In genomic region chr2:155825904-155826629, GRCm38 (mm10) we compare ENCODE assay signal across 8 mouse cellular contexts. TPM values are rescaled to one million over a fixed set of nuclear protein-coding genes. Genes with fewer than 3 reads are reported as not detected.
DNase-seq lines count a peak whose midpoint lies in the region; ATAC-seq and TF ChIP-seq lines count a peak whose summit lies in the region.

No protein-coding gene starts in this region.

- no peaks in the 10 kb centered on the region for H3K9me3 ChIP-seq in heart, embryonic 14.5 days (ENCODE audit: control insufficient read depth, low read length)
- H3K9me3 ChIP-seq in G1E (replicated peaks), result no peaks in the 10 kb centered on the region
- H3K9me3 ChIP-seq in embryonic facial prominence, embryonic 14.5 days (ENCODE audit: control insufficient read depth, low read length), result no peaks in the 10 kb centered on the region
- no peaks in the 10 kb centered on the region for H3K9me3 ChIP-seq in midbrain, embryonic 10.5 days (replicated peaks)

- no peak for ATAC-seq in heart, embryonic 14.5 days (ENCODE audit: insufficient number of reproducible peaks, insufficient read depth, low FRiP score, low read depth)
- no peak for ATAC-seq in G1E (ENCODE audit: extremely low read depth, insufficient number of reproducible peaks, low FRiP score, poor library complexity, severe bottlenecking)
- no peak for ATAC-seq in embryonic facial prominence, embryonic 14.5 days (ENCODE audit: low read depth)

- peak overlapping the region; percentile 78 for H3K4me2 ChIP-seq in heart, embryonic 14.5 days (ENCODE audit: low read length)
- H3K4me2 ChIP-seq in embryonic facial prominence, embryonic 14.5 days (ENCODE audit: low read depth, low read length), result peak overlapping the region; percentile 72

- no peak for TF ChIP-seq CTCF in G1E (IDR thresholded peaks at IDR 0.05; ENCODE audit: low read depth, low read length)

- peak overlapping the region; percentile 70 to 73 for H3K4me3 ChIP-seq in heart, embryonic 14.5 days (ENCODE audit: control insufficient read depth in 1 of 2, insufficient read depth in 1 of 2, low read depth in 1 of 2, low read length in 2 of 2)
- H3K4me3 ChIP-seq in G1E (ENCODE audit: low read depth, low read length), result peak overlapping the region; percentile 97
- H3K4me3 ChIP-seq in embryonic facial prominence, embryonic 14.5 days (ENCODE audit: low read depth, low read length), result peak overlapping the region; percentile 74
- peak overlapping the region; percentile 94 for H3K4me3 ChIP-seq in midbrain, embryonic 10.5 days

- H3K4me1 ChIP-seq in heart, embryonic 14.5 days (ENCODE audit: control insufficient read depth in 2 of 2, insufficient read depth in 2 of 2, low read length in 2 of 2), result peaks cover 3 to 16% of the 10 kb centered on the region in 2 experiments; a peak in 3 of 4 replicates
- H3K4me1 ChIP-seq in G1E (ENCODE audit: insufficient read depth, low read depth, low read length), result peaks cover 47% of the 10 kb centered on the region
- H3K4me1 ChIP-seq in embryonic facial prominence, embryonic 14.5 days (ENCODE audit: control insufficient read depth, insufficient read depth, low read length), result peaks cover 16% of the 10 kb centered on the region
- H3K4me1 ChIP-seq in midbrain, embryonic 10.5 days, result peaks cover 24% of the 10 kb centered on the region

- peak overlapping the region; percentile 89 for H3K9ac ChIP-seq in heart, embryonic 14.5 days (ENCODE audit: low read length)
- peak overlapping the region; percentile 82 for H3K9ac ChIP-seq in embryonic facial prominence, embryonic 14.5 days (ENCODE audit: low read depth, low read length)

- peaks cover 32% of the 10 kb centered on the region for H3K36me3 ChIP-seq in heart, embryonic 14.5 days (ENCODE audit: control insufficient read depth, insufficient read depth, low read length)
- H3K36me3 ChIP-seq in G1E (replicated peaks), result peaks cover 35% of the 10 kb centered on the region
- H3K36me3 ChIP-seq in embryonic facial prominence, embryonic 14.5 days (ENCODE audit: control insufficient read depth, insufficient read depth, low read length), result peaks cover 27% of the 10 kb centered on the region
- H3K36me3 ChIP-seq in midbrain, embryonic 10.5 days, result peaks cover 36% of the 10 kb centered on the region

- H3K27ac ChIP-seq in heart, embryonic 14.5 days (replicated peaks in 1 of 2; ENCODE audit: control insufficient read depth in 1 of 2, insufficient read depth in 1 of 2, low read depth in 2 of 2, low read length in 2 of 2), result peak overlapping the region; percentile 67 to 85
- H3K27ac ChIP-seq in embryonic facial prominence, embryonic 14.5 days (replicated peaks; ENCODE audit: low read depth, low read length), result peak overlapping the region; percentile 72
- H3K27ac ChIP-seq in midbrain, embryonic 10.5 days (replicated peaks), result peak overlapping the region; percentile 87

- no peaks in the 10 kb centered on the region for H3K27me3 ChIP-seq in heart, embryonic 14.5 days (ENCODE audit: control insufficient read depth, insufficient read depth, low read length)
- H3K27me3 ChIP-seq in G1E (ENCODE audit: insufficient read depth, low read length), result peaks cover 20% of the 10 kb centered on the region
- no peaks in the 10 kb centered on the region for H3K27me3 ChIP-seq in embryonic facial prominence, embryonic 14.5 days (replicated peaks; ENCODE audit: control insufficient read depth, insufficient read depth, low read length)
- H3K27me3 ChIP-seq in midbrain, embryonic 10.5 days (ENCODE audit: low read depth, poor library complexity, severe bottlenecking), result no peaks in the 10 kb centered on the region

- under 1% methylated on average over 52 of the region's 52 CpGs for WGBS in heart, embryonic 14.5 days
- 3% methylated on average over 40 of the region's 52 CpGs for WGBS in embryonic facial prominence, embryonic 14.5 days
- WGBS in midbrain, embryonic 10.5 days, result 3% methylated on average over 52 of the region's 52 CpGs

- no peak for DNase-seq in heart, adult 8-10 months (ENCODE audit: low spot score)
- DNase-seq in G1E (ENCODE audit: low spot score), result no peak
- no peak for DNase-seq in embryonic facial prominence, embryonic 14.5 days (ENCODE audit: low spot score)
- DNase-seq in kidney, adult 9 months, result peak; percentile 39
- no peak for DNase-seq in midbrain, embryonic 10.5 days (ENCODE audit: low spot score)
- DNase-seq in left cerebral cortex, postnatal 4 days, result no peak
- DNase-seq in urinary bladder, adult 2 months (ENCODE audit: low spot score), result no peak

- intact Hi-C loops in left cerebral cortex, postnatal 4 days (cut with DNase I), result no loop called here

RNA-seq across cellular contexts. Expression of gene Eif6, which starts 0.7 kb away (rescaled TPM):
- 115 and 130 TPM in 2 replicates for polyA plus RNA-seq in heart, embryonic 14.5 days (2014; fragmentation: Nextera tagmentation; extraction: Ambion mirVana)
- 10 to 100 TPM; 44.2 to 65.1 (median 54.3) TPM for total RNA-seq in heart, adult 8-10 months (2022)
- total RNA-seq in G1E (2014; fragmentation: Nextera tagmentation) (261 and 324 TPM in 2 replicates), G1E (2017) (91.5 and 148 TPM in 2 replicates)
- 251 and 369 TPM in 2 replicates for polyA plus RNA-seq in G1E (2012)
- 151 and 162 TPM in 2 replicates for polyA plus RNA-seq in embryonic facial prominence, embryonic 14.5 days (2014; fragmentation: Nextera tagmentation; extraction: Ambion mirVana)
- polyA plus RNA-seq in midbrain, embryonic 10.5 days (2016; fragmentation: Nextera tagmentation; extraction: Ambion mirVana), result 227 and 257 TPM in 2 replicates
- total RNA-seq in left cerebral cortex, postnatal 4 days (2021), result 10 to 100 TPM; 94.6 to 98.0 TPM
- 63.3 and 65.9 TPM in 2 replicates for polyA plus RNA-seq in urinary bladder, adult 2 months (2012; rRNA removed)

RNA-seq across cellular contexts. Expression of gene BC029722, which starts 6.8 kb away (rescaled TPM):
- 9.3 and 10.3 TPM in 2 replicates for polyA plus RNA-seq in heart, embryonic 14.5 days (2014; fragmentation: Nextera tagmentation; extraction: Ambion mirVana)
- 10 to 100 TPM; 29.8 to 40.2 (median 35.1) TPM for total RNA-seq in heart, adult 8-10 months (2022)
- 9.2 and 12.8 TPM in 2 replicates for total RNA-seq in G1E (2014; fragmentation: Nextera tagmentation)
- 19.0 and 20.4 TPM in 2 replicates for total RNA-seq in G1E (2017)
- 36.3 and 45.0 TPM in 2 replicates for polyA plus RNA-seq in G1E (2012)
- polyA plus RNA-seq in embryonic facial prominence, embryonic 14.5 days (2014; fragmentation: Nextera tagmentation; extraction: Ambion mirVana), result 10.8 and 12.2 TPM in 2 replicates
- 6.8 and 10.5 TPM in 2 replicates for polyA plus RNA-seq in midbrain, embryonic 10.5 days (2016; fragmentation: Nextera tagmentation; extraction: Ambion mirVana)
- 10 to 100 TPM; 23.3 to 24.2 TPM for total RNA-seq in left cerebral cortex, postnatal 4 days (2021)
- polyA plus RNA-seq in urinary bladder, adult 2 months (2012; rRNA removed), result 42.8 and 48.4 TPM in 2 replicates

RNA-seq across cellular contexts. Expression of gene Fam83c, which starts 8.6 kb away (rescaled TPM):
- 0.07 and 0.16 TPM in 2 replicates for polyA plus RNA-seq in heart, embryonic 14.5 days (2014; fragmentation: Nextera tagmentation; extraction: Ambion mirVana)
- total RNA-seq in heart, adult 8-10 months (2022), result not detected
- total RNA-seq in G1E (2014; fragmentation: Nextera tagmentation) (not detected in 2 replicates), G1E (2017) (0.22 TPM in 1 of 2 replicates, not detected in the other)
- polyA plus RNA-seq in G1E (2012), result not detected in 2 replicates
- polyA plus RNA-seq in embryonic facial prominence, embryonic 14.5 days (2014; fragmentation: Nextera tagmentation; extraction: Ambion mirVana), result 0.74 and 1.1 TPM in 2 replicates
- 0.16 and 0.50 TPM in 2 replicates for polyA plus RNA-seq in midbrain, embryonic 10.5 days (2016; fragmentation: Nextera tagmentation; extraction: Ambion mirVana)
- total RNA-seq in left cerebral cortex, postnatal 4 days (2021), result not detected
- 2.6 and 3.7 TPM in 2 replicates for polyA plus RNA-seq in urinary bladder, adult 2 months (2012; rRNA removed)

RNA-seq across cellular contexts. Expression of gene Mmp24, which starts 50.9 kb away (rescaled TPM):
- not detected in 2 replicates for polyA plus RNA-seq in heart, embryonic 14.5 days (2014; fragmentation: Nextera tagmentation; extraction: Ambion mirVana)
- not detected for total RNA-seq in heart, adult 8-10 months (2022)
- total RNA-seq in G1E (2014; fragmentation: Nextera tagmentation) (not detected in 2 replicates), G1E (2017) (0.05 and 0.12 TPM in 2 replicates)
- not detected in 2 replicates for polyA plus RNA-seq in G1E (2012)
- 0.51 TPM in 2 replicates for polyA plus RNA-seq in embryonic facial prominence, embryonic 14.5 days (2014; fragmentation: Nextera tagmentation; extraction: Ambion mirVana)
- 0.49 and 1.5 TPM in 2 replicates for polyA plus RNA-seq in midbrain, embryonic 10.5 days (2016; fragmentation: Nextera tagmentation; extraction: Ambion mirVana)
- 100 to 1,000 TPM; 110 to 114 TPM for total RNA-seq in left cerebral cortex, postnatal 4 days (2021)
- 0.04 and 0.09 TPM in 2 replicates for polyA plus RNA-seq in urinary bladder, adult 2 months (2012; rRNA removed)
